Mouse (Mus musculus): ENCODE measurements around the gene Map3k9.

- TF ChIP-seq CTCF (IDR thresholded peaks at IDR 0.05; ENCODE audit: low read depth, low read length): no peak
- TF ChIP-seq GATA1 (IDR thresholded peaks at IDR 0.05; ENCODE audit: borderline replicate concordance, low read length): no peak
Measured at GRCm38 (mm10) chr12:81712618-81713017, 68.4 kb downstream of the Map3k9 start.

All from G1E (cell line).